Mouse (Mus musculus) regulatory T cell (primary cell): ENCODE results near the gene Tesc.

ENCODE experiments used
- in situ Hi-C: fragments of 300-600 bp; cut with MboI, MseI; formaldehyde crosslinking; loops from one replicate; pipeline ENCODE4 v1.15.1; 2025; ENCODE audit warnings: high pct_unique_total_duplicates

The Tesc gene

GRCm38 (mm10) chr5:118099069-118099869 is 71.7 kb downstream of the Tesc start:
- in situ Hi-C loops, result no loop called here

- in situ Hi-C loops, result no loop called here
Measured at GRCm38 (mm10) chr5:118099870-118100478, 72.4 kb downstream of the Tesc start.

GRCm38 (mm10) chr5:118105536-118105935 is 78.0 kb downstream of the Tesc start:
- in situ Hi-C loops, result no loop called here

GRCm38 (mm10) chr5:118106667-118107066 is 79.1 kb downstream of the Tesc start:
- in situ Hi-C loops, result no loop called here

- in situ Hi-C loops, result no loop called here
Measured at GRCm38 (mm10) chr5:118108124-118108793, 80.7 kb downstream of the Tesc start.

- in situ Hi-C loops, result no loop called here
Measured at GRCm38 (mm10) chr5:118108794-118109440, 81.4 kb downstream of the Tesc start.
